Mouse (Mus musculus) midbrain, postnatal 0 days (tissue): ENCODE results near the gene Tcta. TPM values are rescaled to one million over a fixed set of nuclear protein-coding genes. Genes with fewer than 3 reads are reported as not detected.

Source experiments
- ATAC-seq: fragments of 200-750 bp; cut with Nextera tagmentation; 2 replicates; pipeline ENCODE4 v1.8.0; 2017; ENCODE audit warnings: moderate number of reproducible peaks, mild to moderate bottlenecking, moderate TSS enrichment, moderate library complexity; ENCODE audit not compliant: low FRiP score
- DNase-seq: peaks from one replicate; pipeline ENCODE4 v3.0.0-alpha.2; 2015; ENCODE audit warnings: low spot score
- H3K27ac ChIP-seq: fragments of 300-500 bp; sonication (generic); 2 replicates; pipeline ENCODE4 v1.5.1; 2014; ENCODE audit warnings: low read depth, mild to moderate bottlenecking, low read length, mixed read lengths
- H3K27me3 ChIP-seq: fragments of 300-500 bp; sonication (generic); 2 replicates; pipeline ENCODE4 v1.6.1; 2014; ENCODE audit warnings: low read length, control low read depth, mixed read lengths; ENCODE audit not compliant: insufficient read depth
- H3K36me3 ChIP-seq: fragments of 300-500 bp; sonication (generic); 2 replicates; pipeline ENCODE4 v1.6.1; 2014; ENCODE audit warnings: low read length, control low read depth, mixed read lengths; ENCODE audit not compliant: insufficient read depth
- H3K4me1 ChIP-seq: fragments of 300-500 bp; sonication (generic); 2 replicates; pipeline ENCODE4 v1.6.1; 2014; ENCODE audit warnings: mild to moderate bottlenecking, control low read depth, antibody characterized with exemption, low read length, mixed read lengths; ENCODE audit not compliant: insufficient read depth
- H3K4me2 ChIP-seq: fragments of 300-500 bp; sonication (generic); 2 replicates; pipeline ENCODE4 v1.6.1; 2014; ENCODE audit warnings: low read depth, mild to moderate bottlenecking, low read length, mixed read lengths; ENCODE audit not compliant: poor library complexity, severe bottlenecking
- H3K4me3 ChIP-seq: fragments of 300-500 bp; sonication (generic); 2 replicates; pipeline ENCODE4 v1.5.1; 2014; ENCODE audit warnings: low read depth, mild to moderate bottlenecking, low read length, moderate library complexity
- H3K9ac ChIP-seq: fragments of 300-500 bp; sonication (generic); replicated peaks from 2 replicates; pipeline ENCODE4 v1.6.1; 2014; ENCODE audit warnings: mild to moderate bottlenecking, low read length, moderate library complexity, mixed read lengths; ENCODE audit not compliant: poor library complexity, severe bottlenecking
- H3K9me3 ChIP-seq: fragments of 300-500 bp; sonication (generic); 2 replicates; pipeline ENCODE4 v1.6.1; 2016; ENCODE audit warnings: low read length, control low read depth
- CTCF ChIP-seq: IDR thresholded peaks from 2 replicates; pipeline ENCODE4 v1.5.1; 2016; ENCODE audit warnings: antibody characterized with exemption, mild to moderate bottlenecking
- WGBS: fragments of 180-500 bp; shearing (Covaris S2); extraction: QIAGEN DNeasy Blood & Tissue Kit; methylation state at CpG from one replicate; pipeline ENCODE4 v1.1.7; 2014; 5-methylcytosine and 5-hydroxymethylcytosine counted together
- polyA plus RNA-seq: library from polyadenylated mRNA; unstranded; fragments of >200 nt; fragmentation: Nextera tagmentation; extraction: Ambion mirVana; gene quantifications from 2 replicates; pipeline ENCODE4 v1.2.1, GENCODE M21; 2015
- total RNA-seq: library from RNA; depleted of rRNA; stranded (reverse); fragments of >200 nt; gene quantifications from 2 replicates; pipeline ENCODE4 v1.2.3, GENCODE M21; 2014

Gene Tcta
- total and polyA plus RNA-seq, 2 experiments from 2014 or later = 61.2 to 76.3 TPM

GRCm38 (mm10) chr9:108264191-108264921 is 41.6 kb downstream of the Tcta start:
- Histone ChIP-seq H3K4me3 (peak overlapping the region; percentile 88), H3K27me3 (no peaks in the 10 kb centered on the region), H3K9me3 (no peaks in the 10 kb centered on the region), H3K4me1 (peaks cover 11% of the 10 kb centered on the region), H3K27ac (peak overlapping the region; percentile 88), H3K9ac (peak overlapping the region; percentile 33; the same call in 1 of the 2 replicates), H3K36me3 (no peaks in the 10 kb centered on the region), H3K4me2 (peak overlapping the region; percentile 76)
- DNase-seq = peak; percentile 3
- 17% methylated on average over 10 of the region's 10 CpGs for WGBS
- TF ChIP-seq CTCF = no peak
- no peak for ATAC-seq

GRCm38 (mm10) chr9:108263690-108264190 is 42.2 kb downstream of the Tcta start, which contains the start of gene Dag1:
Gene Dag1, minus strand, starts transcription at chr9:108263958.
- H3K36me3 ChIP-seq = no peaks in the 10 kb centered on the region
- H3K27ac ChIP-seq = peak within 1 kb of the TSS; percentile 88
- peak within 1 kb of the TSS; percentile 88 for H3K4me3 ChIP-seq
- H3K4me1 ChIP-seq = peaks cover 11% of the 10 kb centered on the region
- peak; percentile 98 for DNase-seq
- H3K4me2 ChIP-seq = peak within 1 kb of the TSS; percentile 76
- no peaks in the 10 kb centered on the region for H3K9me3 ChIP-seq
- peak within 1 kb of the TSS; percentile 77 for H3K9ac ChIP-seq
- ATAC-seq = peak; percentile 99
- WGBS = under 1% methylated on average over 60 of the region's 71 CpGs
- TF ChIP-seq CTCF = no peak
- no peaks in the 10 kb centered on the region for H3K27me3 ChIP-seq

- under 1% methylated on average over 54 of the region's 62 CpGs for WGBS
- Histone ChIP-seq H3K36me3 (no peaks in the 10 kb centered on the region), H3K9ac (peak overlapping the region; percentile 77), H3K9me3 (no peaks in the 10 kb centered on the region), H3K4me1 (peaks cover 11% of the 10 kb centered on the region), H3K4me2 (peak overlapping the region; percentile 76), H3K27me3 (no peaks in the 10 kb centered on the region), H3K4me3 (peak overlapping the region; percentile 88), H3K27ac (peak overlapping the region; percentile 88)
- DNase-seq = peak; percentile 38
- peak; percentile 59 for ATAC-seq
- no peak for TF ChIP-seq CTCF
These were observed 42.8 kb downstream of the Tcta start for GRCm38 (mm10) chr9:108263131-108263681.

GRCm38 (mm10) chr9:108262494-108263049 is 43.4 kb downstream of the Tcta start:
- DNase-seq = peak; percentile 2
- no peaks in the 10 kb centered on the region for H3K36me3 ChIP-seq

GRCm38 (mm10) chr9:108261865-108262264 is 44.1 kb downstream of the Tcta start:
- 78% methylated on average over 7 of the region's 7 CpGs for WGBS
- ATAC-seq (no peak), DNase-seq (no peak)
- no peak overlapping the region for H3K9ac ChIP-seq
- no peaks in the 10 kb centered on the region for H3K27me3 ChIP-seq
- H3K4me2 ChIP-seq = peak overlapping the region; percentile 76
- H3K27ac ChIP-seq = no peak overlapping the region
- peak overlapping the region; percentile 88; the same call in 1 of the 2 replicates for H3K4me3 ChIP-seq
- TF ChIP-seq CTCF = no peak
- no peaks in the 10 kb centered on the region for H3K36me3 ChIP-seq
- peaks cover 11% of the 10 kb centered on the region for H3K4me1 ChIP-seq
- no peaks in the 10 kb centered on the region for H3K9me3 ChIP-seq

More at GRCm38 (mm10) chr9:108262494-108263049, 43.4 kb downstream of the Tcta start:
- Histone ChIP-seq H3K4me1 (peaks cover 11% of the 10 kb centered on the region), H3K27ac (peak overlapping the region; percentile 88), H3K9ac (peak overlapping the region; percentile 77), H3K4me2 (peak overlapping the region; percentile 76), H3K27me3 (no peaks in the 10 kb centered on the region), H3K4me3 (peak overlapping the region; percentile 88), H3K9me3 (no peaks in the 10 kb centered on the region)
- ATAC-seq = no peak
- TF ChIP-seq CTCF = no peak
- 41% methylated on average over 11 of the region's 11 CpGs for WGBS
